Mouse (Mus musculus) cerebellum, adult 11-12 months (tissue): ENCODE data around the gene Zp2.

Source experiments
- DNase-seq: peaks from one replicate; pipeline ENCODE4 v3.0.0; 2022

Zp2 gene

GRCm38 (mm10) chr7:120128951-120129350, 16.1 kb downstream of the Zp2 start:
- DNase-seq: no peak

- DNase-seq: no peak
Observed at GRCm38 (mm10) chr7:120127686-120128059, 17.4 kb downstream of the Zp2 start.

GRCm38 (mm10) chr7:120126976-120127685, 18.0 kb downstream of the Zp2 start:
- DNase-seq: no peak

GRCm38 (mm10) chr7:120124844-120125243, 20.2 kb downstream of the Zp2 start:
- DNase-seq: peak; percentile 51

GRCm38 (mm10) chr7:120123776-120124175, 21.3 kb downstream of the Zp2 start:
- no peak for DNase-seq

- no peak for DNase-seq
Observed at GRCm38 (mm10) chr7:120117529-120117928, 27.6 kb downstream of the Zp2 start.

GRCm38 (mm10) chr7:120116976-120117375, 28.1 kb downstream of the Zp2 start:
- DNase-seq: no peak

- DNase-seq: no peak
Observed at GRCm38 (mm10) chr7:120109676-120110075, 35.4 kb downstream of the Zp2 start.

- peak; percentile 14 for DNase-seq
Observed at GRCm38 (mm10) chr7:120106356-120106755, 38.7 kb downstream of the Zp2 start.

GRCm38 (mm10) chr7:120104975-120105374, 40.1 kb downstream of the Zp2 start:
- no peak for DNase-seq

GRCm38 (mm10) chr7:120103019-120103567, 42.0 kb downstream of the Zp2 start:
- peak; percentile 21 for DNase-seq

GRCm38 (mm10) chr7:120102164-120102972, 42.7 kb downstream of the Zp2 start, which contains the start of gene Tmem159:
TSS of gene Tmem159 (plus strand) at chr7:120102353.
- peak; percentile 87 for DNase-seq

- DNase-seq: peak; percentile 31
Observed at GRCm38 (mm10) chr7:120098403-120098802, 46.7 kb downstream of the Zp2 start.

- DNase-seq: peak; percentile 41
Observed at GRCm38 (mm10) chr7:120097845-120098244, 47.2 kb downstream of the Zp2 start.

- no peak for DNase-seq
Observed at GRCm38 (mm10) chr7:120095180-120095579, 49.9 kb downstream of the Zp2 start, which contains the start of gene Dnah3. TSS of gene Dnah3 (minus strand) at chr7:120095280.

GRCm38 (mm10) chr7:120094216-120094615, 50.9 kb downstream of the Zp2 start:
- DNase-seq: no peak

- no peak for DNase-seq
Observed at GRCm38 (mm10) chr7:120093033-120093432, 52.1 kb downstream of the Zp2 start.

GRCm38 (mm10) chr7:120080177-120080576, 64.9 kb downstream of the Zp2 start:
- no peak for DNase-seq
